Mouse (Mus musculus) myocyte (in vitro differentiated cells): ENCODE measurements around the gene Myo9b. TPM values are rescaled to one million over a fixed set of nuclear protein-coding genes. Genes with fewer than 3 reads are reported as not detected.

Experiments
- H3K27me3 ChIP-seq: one replicate; pipeline ENCODE4 v1.6.1; 2011; ENCODE audit not compliant: control insufficient read depth, insufficient read depth, insufficient read length
- H3K36me3 ChIP-seq: one replicate; pipeline ENCODE4 v1.6.1; 2011; ENCODE audit not compliant: control insufficient read depth, insufficient read depth
- H3K4me2 ChIP-seq: one replicate; pipeline ENCODE4 v1.6.1; 2011; ENCODE audit warnings: low read depth, control low read depth
- H3K4me3 ChIP-seq: one replicate; pipeline ENCODE4 v1.5.1; 2011; ENCODE audit warnings: mild to moderate bottlenecking, control low read depth, moderate library complexity
- H3K79me2 ChIP-seq: one replicate; pipeline ENCODE4 v1.6.1; 2011; ENCODE audit not compliant: control insufficient read depth, insufficient read depth
- H3ac ChIP-seq: one replicate; pipeline ENCODE4 v1.6.1; 2011; ENCODE audit not compliant: control insufficient read depth, insufficient read length
- CEBPB ChIP-seq: IDR thresholded peaks from 2 replicates; pipeline ENCODE4 v1.6.1; 2011; ENCODE audit warnings: mild to moderate bottlenecking, moderate library complexity; ENCODE audit not compliant: poor library complexity, insufficient read depth, severe bottlenecking
- E2F4 ChIP-seq: IDR thresholded peaks from one replicate; pipeline ENCODE4 v1.6.1; 2011; ENCODE audit warnings: mild to moderate bottlenecking, control low read depth, moderate library complexity; ENCODE audit not compliant: insufficient read depth
- MAX ChIP-seq: IDR thresholded peaks from one replicate; pipeline ENCODE4 v1.6.1; 2011; ENCODE audit warnings: low read depth, mild to moderate bottlenecking, control low read depth
- MYOD1 ChIP-seq, 3 experiments: IDR thresholded peaks; one replicate each; pipeline ENCODE4 v1.6.1; 2011; ENCODE audit warnings: control low read depth in 2 of 3, low read depth in 2 of 3, mild to moderate bottlenecking in 2 of 3, moderate library complexity in 1 of 3; ENCODE audit not compliant: insufficient read length in 2 of 3, control insufficient read depth in 1 of 3
- MYOG ChIP-seq, 3 experiments: IDR thresholded peaks; one replicate each; pipeline ENCODE4 v1.6.1; 2011; ENCODE audit warnings: control low read depth in 2 of 3, low read depth in 2 of 3, mild to moderate bottlenecking in 2 of 3; ENCODE audit not compliant: insufficient read length in 2 of 3, control insufficient read depth in 1 of 3, insufficient read depth in 1 of 3
- POLR2A ChIP-seq: IDR thresholded peaks from one replicate; pipeline ENCODE4 v1.6.1; 2011; ENCODE audit warnings: low read depth, mild to moderate bottlenecking, control low read depth, moderate library complexity; ENCODE audit not compliant: insufficient read length
- POLR2AphosphoS2 ChIP-seq: IDR thresholded peaks from one replicate; pipeline ENCODE4 v1.6.1; 2011; ENCODE audit warnings: low read depth, control low read depth; ENCODE audit not compliant: insufficient read length
- REST ChIP-seq: IDR thresholded peaks from one replicate; pipeline ENCODE4 v1.6.1; 2011; ENCODE audit warnings: mild to moderate bottlenecking, control low read depth, moderate library complexity; ENCODE audit not compliant: insufficient read depth, insufficient read length
- SRF ChIP-seq: IDR thresholded peaks from one replicate; pipeline ENCODE4 v1.6.1; 2011; ENCODE audit warnings: low read depth; ENCODE audit not compliant: control insufficient read depth, insufficient read length
- TCF12 ChIP-seq: IDR thresholded peaks from one replicate; pipeline ENCODE4 v1.6.1; 2011; ENCODE audit warnings: mild to moderate bottlenecking, control low read depth; ENCODE audit not compliant: poor library complexity, insufficient read depth, severe bottlenecking
- TCF3 ChIP-seq: IDR thresholded peaks from one replicate; pipeline ENCODE4 v1.6.1; 2011; ENCODE audit warnings: low read depth, control low read depth; ENCODE audit not compliant: insufficient read length
- USF1 ChIP-seq: IDR thresholded peaks from one replicate; pipeline ENCODE4 v1.6.1; 2011; ENCODE audit warnings: low read depth, mild to moderate bottlenecking, control low read depth, moderate library complexity
- polyA plus RNA-seq: library from polyadenylated mRNA; unstranded; fragments of >200 nt; fragmentation: generic; extraction: Trizol; gene quantifications from one replicate; pipeline ENCODE4 v1.2.1, GENCODE M21; 2012; ENCODE audit warnings: missing spikeins

Gene Myo9b
- polyA plus RNA-seq, 1 experiment = 39.6 TPM

GRCm38 (mm10) chr8:71397701-71398100 lies 125.2 kb downstream of the Myo9b start:
- TF ChIP-seq MYOD1 (IDR thresholded peaks at IDR 0.05; ENCODE audit: control insufficient read depth in 1 of 3, insufficient read length in 2 of 3, low read depth in 2 of 3) (no peak), SRF (no peak), POLR2A (no peak), MYOG (IDR thresholded peaks at IDR 0.05; ENCODE audit: control insufficient read depth in 1 of 3, insufficient read depth in 1 of 3, insufficient read length in 2 of 3, low read depth in 2 of 3) (no peak), POLR2AphosphoS2 (no peak), E2F4 (no peak), CEBPB (no peak), REST (no peak), TCF3 (no peak), USF1 (no peak), MAX (no peak), TCF12 (no peak)
- Histone ChIP-seq H3K36me3 (no peaks in the 10 kb centered on the region), H3K4me2 (peak overlapping the region; percentile 98), H3K79me2 (peaks cover 16% of the 10 kb centered on the region), H3K27me3 (no peaks in the 10 kb centered on the region), H3K4me3 (peak overlapping the region; percentile 81), H3ac (peak overlapping the region; percentile 73)

- no peaks in the 10 kb centered on the region for H3K27me3 ChIP-seq
- H3K79me2 ChIP-seq = peaks cover 16% of the 10 kb centered on the region
- no peak overlapping the region for H3K4me3 ChIP-seq
- no peak overlapping the region for H3ac ChIP-seq
- H3K36me3 ChIP-seq = no peaks in the 10 kb centered on the region
- no peak overlapping the region for H3K4me2 ChIP-seq
- TF ChIP-seq TCF12 = no peak
- TF ChIP-seq REST = no peak
Measured at GRCm38 (mm10) chr8:71400826-71401225, 128.3 kb downstream of the Myo9b start.

GRCm38 (mm10) chr8:71401454-71401853 lies 128.9 kb downstream of the Myo9b start:
- Histone ChIP-seq H3ac (no peak overlapping the region), H3K4me2 (no peak overlapping the region), H3K27me3 (no peaks in the 10 kb centered on the region), H3K36me3 (no peaks in the 10 kb centered on the region), H3K79me2 (peaks cover 16% of the 10 kb centered on the region), H3K4me3 (no peak overlapping the region)
- TF ChIP-seq CEBPB (no peak), POLR2AphosphoS2 (peak; percentile 57)

GRCm38 (mm10) chr8:71402446-71402964 lies 130.0 kb downstream of the Myo9b start:
- Histone ChIP-seq H3K79me2 (peaks cover 9% of the 10 kb centered on the region), H3K4me3 (no peak overlapping the region), H3K36me3 (peaks cover under 1% of the 10 kb centered on the region), H3K4me2 (no peak overlapping the region), H3K27me3 (no peaks in the 10 kb centered on the region), H3ac (no peak overlapping the region)
- no peak for TF ChIP-seq SRF
- no peak for TF ChIP-seq CEBPB

- Histone ChIP-seq H3K79me2 (peaks cover 2% of the 10 kb centered on the region), H3K36me3 (peaks cover 5% of the 10 kb centered on the region), H3K4me3 (no peak overlapping the region), H3ac (no peak overlapping the region), H3K27me3 (no peaks in the 10 kb centered on the region), H3K4me2 (no peak overlapping the region)
- no peak for TF ChIP-seq REST
- TF ChIP-seq POLR2AphosphoS2 = peak; percentile 45
Measured at GRCm38 (mm10) chr8:71403107-71403885, 130.8 kb downstream of the Myo9b start.

GRCm38 (mm10) chr8:71404011-71404410 lies 131.5 kb downstream of the Myo9b start:
- H3K36me3 ChIP-seq = peaks cover 5% of the 10 kb centered on the region
- TF ChIP-seq E2F4 = no peak
- TF ChIP-seq POLR2AphosphoS2 = peak; percentile 52

More at GRCm38 (mm10) chr8:71404011-71404410, 131.5 kb downstream of the Myo9b start:
- Histone ChIP-seq H3K4me2 (no peak overlapping the region), H3K27me3 (no peaks in the 10 kb centered on the region), H3K79me2 (no peaks in the 10 kb centered on the region), H3K4me3 (no peak overlapping the region), H3ac (no peak overlapping the region)
